Comparison of ENCODE assay signal across 10 mouse cellular contexts in genomic region chr9:64609546-64609945, GRCm38 (mm10).
DNase-seq lines count a peak whose midpoint lies in the region; ATAC-seq and TF ChIP-seq lines count a peak whose summit lies in the region.
"Had no signal": no experiment of that assay in that cellular context is flagged by ENCODE, and none has a peak within 500 bp of the region (broad histone marks: within the 10 kb centered on the region; RNA-seq: fewer than 3 reads in every experiment).

No protein-coding gene starts in this region.

- H3K9ac ChIP-seq in intestine, postnatal 0 days (ENCODE audit: low read depth, low read length): no peak overlapping the region
- H3K9ac ChIP-seq: liver, embryonic 14.5 days had no signal

- H3K27me3 ChIP-seq in intestine, postnatal 0 days (replicated peaks; ENCODE audit: control insufficient read depth, insufficient read depth, low read length): no peaks in the 10 kb centered on the region

- no peaks in the 10 kb centered on the region for H3K36me3 ChIP-seq in intestine, postnatal 0 days (ENCODE audit: control insufficient read depth, insufficient read depth)

- no peak overlapping the region for H3K4me3 ChIP-seq in intestine, postnatal 0 days (ENCODE audit: low read depth, low read length)

- H3K9me3 ChIP-seq in intestine, postnatal 0 days (ENCODE audit: control insufficient read depth): no peaks in the 10 kb centered on the region

- H3K4me2 ChIP-seq in intestine, postnatal 0 days (replicated peaks; ENCODE audit: low read depth): no peak overlapping the region

- ATAC-seq in intestine, postnatal 0 days: no peak
- no peak for ATAC-seq in erythroblast, adult 5-6 weeks (replicated peaks; ENCODE audit: low FRiP score, poor library complexity, severe bottlenecking)

- no peak overlapping the region for H3K27ac ChIP-seq in intestine, postnatal 0 days (ENCODE audit: low read depth, low read length)
- H3K27ac ChIP-seq: liver, embryonic 14.5 days had no signal

- peak; percentile 16 for DNase-seq in gastrocnemius, postnatal 10 days
- no peak for DNase-seq in gastrocnemius, adult 18-20 months (ENCODE audit: low spot score)
- DNase-seq in Muller cell, postnatal 12 days (ENCODE audit: inconsistent ontology term): peak; percentile 57
- DNase-seq in cerebellum, postnatal 25 days: peak; percentile 59 to 72
- peak; percentile 36 to 74 for DNase-seq in layer of hippocampus, postnatal 14 days (ENCODE audit: low spot score in 2 of 2)
- no peak for DNase-seq in embryo, embryonic 11 days
- DNase-seq: thymus, postnatal 4 days had no signal

- TF ChIP-seq CTCF in intestine, postnatal 0 days (IDR thresholded peaks at IDR 0.05; ENCODE audit: low read depth): no peak

- H3K4me1 ChIP-seq in intestine, postnatal 0 days (replicated peaks; ENCODE audit: control insufficient read depth, insufficient read depth, low read length): 0 out of 2 replicates have a peak, but pooled peaks cover 2% of the 10 kb centered on the region

- WGBS in intestine, postnatal 0 days: 77% methylated on average over 3 of the region's 3 CpGs

Comparison
In these comparisons a context has a peak if more than half of its experiments do, and no peak if none do; other contexts are left out.
1. DNase-seq: peak in gastrocnemius, postnatal 10 days (single experiment), Muller cell, postnatal 12 days (single experiment), cerebellum, postnatal 25 days (2 of 2) and layer of hippocampus, postnatal 14 days (2 of 2); none in gastrocnemius, adult 18-20 months (single experiment) and embryo, embryonic 11 days (single experiment).